Mouse (Mus musculus): Measurements from ENCODE around the gene Irf3. TPM values are rescaled to one million over a fixed set of nuclear protein-coding genes. Genes with fewer than 3 reads are reported as not detected.

Irf3 gene
- 112 and 119 TPM in 2 replicates for polyA plus RNA-seq (2012)

DNA sequence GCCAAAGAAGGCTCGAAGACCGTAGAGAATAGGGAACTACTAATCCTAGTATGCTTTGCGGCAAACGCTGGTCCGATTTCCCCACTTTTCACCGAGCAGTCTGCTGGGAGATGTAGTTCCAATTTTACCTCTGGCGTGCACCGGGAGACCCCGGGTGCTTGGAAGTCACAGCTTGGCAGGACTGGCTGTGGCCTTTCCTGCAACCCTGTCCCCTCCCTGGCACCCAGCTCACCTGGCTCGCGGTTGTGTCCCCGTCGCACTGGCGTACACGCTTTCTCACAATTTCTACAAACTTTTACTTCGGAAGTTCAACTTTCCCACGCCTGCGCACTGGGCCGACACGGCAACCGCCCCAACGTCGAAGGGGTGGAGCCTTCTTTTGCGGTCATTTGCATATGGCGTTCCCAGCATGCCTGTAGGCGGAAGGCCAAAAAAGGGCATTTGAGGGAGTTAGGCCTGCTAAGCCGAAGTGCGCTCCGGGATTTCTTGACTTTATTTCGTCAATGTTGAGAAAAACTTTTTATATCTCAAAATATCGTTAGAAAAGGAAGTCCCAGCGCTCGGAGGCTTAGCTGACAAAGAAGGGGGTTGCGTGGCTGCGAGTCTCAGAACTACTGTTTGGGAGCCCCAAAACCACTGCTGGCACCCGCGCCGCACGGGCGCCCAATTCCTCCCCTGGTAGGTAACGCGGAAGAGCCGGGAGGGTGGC lies at the start of gene Irf3:
Gene Irf3, plus strand, starts transcription at position 418 of the 709 bp plus-strand sequence.

GRCm38 (mm10) chr7:44974383-44975116 lies 22.9 kb upstream of the Irf3 start, which contains the start of gene Cpt1c:
TSS of gene Cpt1c (minus strand) at chr7:44974851.

GRCm38 (mm10) chr7:44986192-44986878 lies 11.1 kb upstream of the Irf3 start, which contains the start of gene Prmt1:
TSS of gene Prmt1 (minus strand) at chr7:44986568.

DNA sequence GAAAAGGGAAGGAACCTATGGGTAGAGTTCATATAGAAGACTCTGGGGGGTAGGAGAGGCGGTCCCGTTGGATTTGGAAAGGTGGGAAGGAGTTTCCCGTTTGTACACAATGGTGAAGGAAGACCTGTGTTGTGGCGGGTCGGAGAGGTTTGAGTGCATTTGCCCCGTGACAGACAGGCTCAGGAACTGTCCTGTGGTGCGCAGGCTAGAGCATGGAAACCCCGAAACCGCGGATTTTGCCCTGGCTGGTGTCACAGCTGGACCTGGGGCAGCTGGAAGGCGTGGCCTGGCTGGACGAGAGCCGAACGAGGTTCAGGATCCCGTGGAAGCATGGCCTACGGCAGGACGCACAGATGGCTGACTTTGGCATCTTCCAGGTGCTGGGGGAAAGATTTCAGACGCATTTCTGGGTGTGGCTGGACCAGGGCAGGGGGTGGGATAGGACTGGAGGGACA lies 1.1 kb downstream of the Irf3 start, which contains the start of gene Bcl2l12:
Gene Bcl2l12, minus strand, starts transcription at position 212 of the 455 bp plus-strand sequence.

GRCm38 (mm10) chr7:45015957-45016612 lies 18.6 kb downstream of the Irf3 start, which contains the start of gene Scaf1:
TSS of gene Scaf1 (minus strand) at chr7:45016363.

DNA sequence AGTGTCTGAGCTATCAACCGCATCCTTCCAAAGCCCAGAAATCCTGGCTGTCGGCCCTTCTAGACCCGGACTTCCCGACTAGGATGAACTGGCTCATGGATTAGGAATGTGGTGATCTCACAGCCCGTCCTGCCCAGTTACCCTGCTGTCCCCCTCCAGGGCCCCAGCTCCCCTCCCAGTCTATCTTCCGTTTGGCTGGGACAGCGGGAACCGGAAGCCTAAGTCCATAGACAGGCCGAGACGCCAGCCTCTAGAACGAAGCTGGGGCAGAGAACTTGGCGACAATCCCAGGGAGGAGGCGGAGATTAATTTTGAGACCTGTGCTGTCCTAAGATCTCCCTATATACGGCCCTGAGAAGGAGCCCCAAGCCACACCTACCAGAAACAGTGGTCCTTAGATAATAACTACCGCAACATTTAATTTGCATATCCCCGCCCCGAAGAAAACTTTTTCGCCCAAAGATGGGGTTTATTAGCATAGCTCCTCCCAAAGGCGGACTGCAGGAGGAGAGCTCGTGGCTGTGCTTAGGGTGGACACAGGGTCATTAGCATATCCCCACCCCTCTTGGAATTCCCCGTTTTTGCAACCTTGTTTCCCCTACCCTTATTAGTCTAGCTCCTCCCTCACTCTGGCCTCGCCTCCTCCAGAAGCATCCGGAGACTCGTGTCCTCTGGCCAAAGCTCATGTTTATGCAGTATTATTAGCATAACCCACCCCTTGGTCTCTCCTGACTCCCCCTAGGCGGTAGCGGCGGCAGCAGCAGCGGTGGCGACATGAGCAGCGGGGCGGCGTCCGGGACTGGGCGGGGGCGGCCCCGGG lies 20.0 kb downstream of the Irf3 start, which contains the start of gene Rras:
Gene Rras, plus strand, starts transcription at position 720 of the 820 bp plus-strand sequence.

Other genes starting within 250 kb of the Irf3 start
- gene Vrk3, start 249.2 kb upstream of the Irf3 start, polyA plus RNA-seq (2012), result 93.7 and 100 TPM in 2 replicates
- gene Zfp473, start 246.6 kb upstream of the Irf3 start, polyA plus RNA-seq (2012), result 0.17 and 0.26 TPM in 2 replicates
- gene Nup62, start 181.6 kb upstream of the Irf3 start, polyA plus RNA-seq (2012), result 117 and 122 TPM in 2 replicates
- 1.3 and 1.7 TPM in 2 replicates for gene Il4i1, start 181.3 kb upstream of the Irf3 start, polyA plus RNA-seq (2012)
- 52.4 and 55.2 TPM in 2 replicates for gene Atf5, start 181.0 kb upstream of the Irf3 start, polyA plus RNA-seq (2012)
- 312 and 349 TPM in 2 replicates for gene Akt1s1, start 148.7 kb upstream of the Irf3 start, polyA plus RNA-seq (2012)
- 64.8 and 67.6 TPM in 2 replicates for gene Tbc1d17, start 148.6 kb upstream of the Irf3 start, polyA plus RNA-seq (2012)
- 86.0 and 118 TPM in 2 replicates for gene Pnkp, start 140.5 kb upstream of the Irf3 start, polyA plus RNA-seq (2012)
- gene Ptov1, start 127.9 kb upstream of the Irf3 start, polyA plus RNA-seq (2012), result 237 and 280 TPM in 2 replicates
- 336 and 362 TPM in 2 replicates for gene Med25, start 104.9 kb upstream of the Irf3 start, polyA plus RNA-seq (2012)
- 67.0 and 68.3 TPM in 2 replicates for gene Fuz, start 101.6 kb upstream of the Irf3 start, polyA plus RNA-seq (2012)
- 121 TPM in 2 replicates for gene Ap2a1, start 68.2 kb upstream of the Irf3 start, polyA plus RNA-seq (2012)
- gene Tsks, start 54.4 kb upstream of the Irf3 start, polyA plus RNA-seq (2012), result 0.04 and 0.15 TPM in 2 replicates
- gene Cpt1c, start 22.8 kb upstream of the Irf3 start, polyA plus RNA-seq (2012), result 1.3 and 2.1 TPM in 2 replicates
- gene Prmt1, start 11.1 kb upstream of the Irf3 start, polyA plus RNA-seq (2012), result 133 and 160 TPM in 2 replicates
- gene Bcl2l12, start 1.1 kb downstream of the Irf3 start, polyA plus RNA-seq (2012), result 131 and 163 TPM in 2 replicates
- gene Scaf1, start 18.7 kb downstream of the Irf3 start, polyA plus RNA-seq (2012), result 185 and 198 TPM in 2 replicates
- 4.0 TPM in 2 replicates for gene Rras, start 20.3 kb downstream of the Irf3 start, polyA plus RNA-seq (2012)
- gene Prr12, start 55.2 kb downstream of the Irf3 start, polyA plus RNA-seq (2012), result 95.4 and 117 TPM in 2 replicates
- 144 and 165 TPM in 2 replicates for gene Nosip, start 64.8 kb downstream of the Irf3 start, polyA plus RNA-seq (2012)
- 38.8 and 40.5 TPM in 2 replicates for gene Prrg2, start 65.0 kb downstream of the Irf3 start, polyA plus RNA-seq (2012)
- gene Rcn3, start 94.6 kb downstream of the Irf3 start, polyA plus RNA-seq (2012), result 36.5 and 65.0 TPM in 2 replicates
- gene Fcgrt, start 106.2 kb downstream of the Irf3 start, polyA plus RNA-seq (2012), result 7.5 and 10.0 TPM in 2 replicates
- 210 and 224 TPM in 2 replicates for gene Rps11, start 126.8 kb downstream of the Irf3 start, polyA plus RNA-seq (2012)
- 4,327 and 5,290 TPM in 2 replicates for gene Rpl13a, start 131.1 kb downstream of the Irf3 start, polyA plus RNA-seq (2012)
- 0.12 and 0.16 TPM in 2 replicates for gene Gm45713, start 138.6 kb downstream of the Irf3 start, polyA plus RNA-seq (2012)
- gene Flt3l, start 138.8 kb downstream of the Irf3 start, polyA plus RNA-seq (2012), result 15.4 and 21.4 TPM in 2 replicates
- gene Pih1d1, start 156.7 kb downstream of the Irf3 start, polyA plus RNA-seq (2012), result 67.8 and 81.0 TPM in 2 replicates
- gene Aldh16a1, start 156.9 kb downstream of the Irf3 start, polyA plus RNA-seq (2012), result 162 and 165 TPM in 2 replicates
- gene Slc17a7, start 166.3 kb downstream of the Irf3 start, polyA plus RNA-seq (2012), result 0.11 and 0.15 TPM in 2 replicates
- 0.16 and 0.29 TPM in 2 replicates for gene Gfy, start 181.9 kb downstream of the Irf3 start, polyA plus RNA-seq (2012)
- not detected in 2 replicates for gene Pth2, start 183.3 kb downstream of the Irf3 start, polyA plus RNA-seq (2012)
- gene Ccdc155, start 207.2 kb downstream of the Irf3 start, polyA plus RNA-seq (2012), result 0.56 and 1.3 TPM in 2 replicates
- gene Dkkl1, start 214.5 kb downstream of the Irf3 start, polyA plus RNA-seq (2012), result 14.7 and 21.4 TPM in 2 replicates
- gene Tead2, start 218.1 kb downstream of the Irf3 start, polyA plus RNA-seq (2012), result 0.82 and 2.2 TPM in 2 replicates
- 173 and 185 TPM in 2 replicates for gene Cd37, start 241.5 kb downstream of the Irf3 start, polyA plus RNA-seq (2012)
- not detected in 2 replicates for gene Slc6a16, start 243.4 kb downstream of the Irf3 start, polyA plus RNA-seq (2012)